Mouse (Mus musculus): Measurements from ENCODE around the gene Sash1. TPM values are rescaled to one million over a fixed set of nuclear protein-coding genes. Genes with fewer than 3 reads are reported as not detected.

The Sash1 gene
- polyA plus RNA-seq, 1 experiment = 0.03 TPM

DNA sequence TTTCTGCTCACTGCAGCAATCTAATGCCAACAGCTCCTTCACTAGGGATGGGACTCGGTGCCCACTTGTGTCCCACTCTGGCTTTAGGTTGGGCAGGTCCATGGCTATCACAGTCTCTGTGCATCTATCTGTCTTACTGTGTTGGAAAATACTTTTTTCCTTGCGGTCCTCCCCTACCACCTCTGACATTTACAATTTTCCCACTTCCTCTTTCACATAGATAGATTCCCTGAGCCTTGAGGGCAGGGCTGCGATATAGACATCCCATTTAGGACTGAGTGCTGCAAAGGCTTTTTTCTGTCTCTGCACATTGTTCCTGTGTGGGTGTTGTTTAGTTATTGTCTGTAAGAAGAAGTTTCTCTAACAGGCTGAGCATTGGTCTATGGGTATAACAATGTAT, 40.4 kb upstream of the Sash1 start:
- H3K36me3 ChIP-seq (ENCODE audit: control insufficient read depth) = no peaks in the 10 kb centered on the region
- TF ChIP-seq TAL1 (IDR thresholded peaks at IDR 0.05; ENCODE audit: low read length) (no peak), GATA1 (IDR thresholded peaks at IDR 0.05; ENCODE audit: low read length) (no peak)
- H3K4me3 ChIP-seq (replicated peaks) = no peak overlapping the region
- no peaks in the 10 kb centered on the region for H3K4me1 ChIP-seq (ENCODE audit: control insufficient read depth)
- no peaks in the 10 kb centered on the region for H3K27me3 ChIP-seq (ENCODE audit: control insufficient read depth)
- no peaks in the 10 kb centered on the region for H3K9me3 ChIP-seq (ENCODE audit: control insufficient read depth, low read length)

DNA sequence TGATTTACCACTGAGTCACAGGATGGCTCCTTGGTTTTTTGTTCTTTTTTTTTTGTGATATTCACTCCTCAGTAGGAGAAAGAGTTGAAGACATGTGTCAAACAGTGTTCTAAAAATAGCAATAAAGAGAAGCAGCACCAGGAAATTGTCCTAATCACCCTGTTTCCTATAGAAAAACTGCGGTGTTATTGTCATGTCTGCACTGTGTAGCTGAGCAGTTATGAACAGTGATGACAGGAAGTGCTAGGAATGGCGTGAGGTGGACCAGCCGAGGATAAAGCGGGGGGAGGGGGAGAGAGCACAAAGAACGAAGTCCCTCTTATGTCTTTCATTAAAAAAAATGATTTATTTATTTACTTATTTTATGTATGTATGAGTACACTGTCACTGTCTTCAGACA, 39.4 kb upstream of the Sash1 start:
- no peaks in the 10 kb centered on the region for H3K27me3 ChIP-seq (ENCODE audit: control insufficient read depth)
- no peaks in the 10 kb centered on the region for H3K36me3 ChIP-seq (ENCODE audit: control insufficient read depth)
- no peak overlapping the region for H3K4me3 ChIP-seq (replicated peaks)
- TF ChIP-seq GATA1 (IDR thresholded peaks at IDR 0.05; ENCODE audit: low read length) = no peak
- TF ChIP-seq TAL1 (IDR thresholded peaks at IDR 0.05; ENCODE audit: low read length) = no peak
- H3K9me3 ChIP-seq (ENCODE audit: control insufficient read depth, low read length) = no peaks in the 10 kb centered on the region
- no peaks in the 10 kb centered on the region for H3K4me1 ChIP-seq (ENCODE audit: control insufficient read depth)

DNA sequence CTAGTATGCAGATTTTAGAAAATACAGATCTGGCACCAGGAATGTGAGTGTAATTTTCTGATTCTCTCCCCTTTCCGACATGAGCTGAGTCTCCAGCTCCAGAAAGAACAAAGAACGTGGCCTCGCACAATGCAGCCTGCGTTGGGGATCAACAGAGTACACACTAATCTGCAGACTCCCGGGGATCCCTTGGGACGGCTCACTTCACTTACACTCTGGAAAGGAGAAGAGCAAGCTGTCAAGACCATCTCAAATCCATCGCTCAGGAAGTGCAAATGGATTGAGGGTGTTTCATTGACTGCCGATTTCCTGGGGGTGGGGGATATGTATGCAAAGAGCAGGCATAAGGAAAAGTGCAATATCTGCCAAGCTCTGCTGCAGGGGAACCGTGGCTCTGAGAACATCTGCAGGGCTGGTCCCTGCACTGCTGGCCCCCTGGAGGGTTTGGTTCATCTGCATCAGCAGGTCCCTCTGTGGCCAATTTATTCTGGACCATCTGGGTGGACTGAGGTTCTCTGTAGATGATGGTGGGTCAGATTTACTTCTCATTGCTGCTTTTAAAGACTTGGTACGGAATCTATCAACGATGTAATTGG, 35.3 kb upstream of the Sash1 start:
- TF ChIP-seq GATA1 (IDR thresholded peaks at IDR 0.05; ENCODE audit: low read length) = no peak
- no peak for TF ChIP-seq TAL1 (IDR thresholded peaks at IDR 0.05; ENCODE audit: low read length)

DNA sequence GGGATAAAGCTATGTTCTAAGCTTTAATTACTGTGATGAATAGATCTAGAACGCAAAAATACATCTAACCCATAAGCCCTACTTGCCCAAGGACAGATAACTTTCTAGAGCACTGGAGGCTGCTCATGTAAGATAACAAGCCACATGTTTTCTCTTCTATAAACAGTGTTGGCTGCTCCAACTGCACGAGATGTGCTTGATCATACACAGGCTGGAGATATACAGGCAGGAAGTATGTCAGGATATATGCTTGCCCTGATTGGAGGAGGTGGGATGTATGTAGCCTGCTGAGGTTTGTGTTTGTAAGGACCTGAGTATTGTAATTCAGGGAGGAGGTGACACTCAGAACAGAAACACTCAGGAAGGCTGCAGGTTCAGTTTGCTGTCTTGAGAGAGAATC, 31.9 kb upstream of the Sash1 start:
- TF ChIP-seq GATA1 (IDR thresholded peaks at IDR 0.05; ENCODE audit: low read length) = no peak
- no peak for TF ChIP-seq TAL1 (IDR thresholded peaks at IDR 0.05; ENCODE audit: low read length)
- Histone ChIP-seq H3K9me3 (ENCODE audit: control insufficient read depth, low read length) (no peaks in the 10 kb centered on the region), H3K36me3 (ENCODE audit: control insufficient read depth) (no peaks in the 10 kb centered on the region), H3K4me3 (replicated peaks) (no peak overlapping the region), H3K4me1 (ENCODE audit: control insufficient read depth) (no peaks in the 10 kb centered on the region), H3K27me3 (ENCODE audit: control insufficient read depth) (no peaks in the 10 kb centered on the region)

More for the DNA sequence above, 35.3 kb upstream of the Sash1 start:
- Histone ChIP-seq H3K4me1 (ENCODE audit: control insufficient read depth) (no peaks in the 10 kb centered on the region), H3K4me3 (replicated peaks) (no peak overlapping the region), H3K36me3 (ENCODE audit: control insufficient read depth) (no peaks in the 10 kb centered on the region), H3K27me3 (ENCODE audit: control insufficient read depth) (no peaks in the 10 kb centered on the region), H3K9me3 (ENCODE audit: control insufficient read depth, low read length) (no peaks in the 10 kb centered on the region)

GRCm38 (mm10) chr10:8917350-8917749, 31.5 kb upstream of the Sash1 start:
- Histone ChIP-seq H3K4me3 (replicated peaks) (no peak overlapping the region), H3K27me3 (ENCODE audit: control insufficient read depth) (no peaks in the 10 kb centered on the region), H3K4me1 (ENCODE audit: control insufficient read depth) (no peaks in the 10 kb centered on the region), H3K9me3 (ENCODE audit: control insufficient read depth, low read length) (no peaks in the 10 kb centered on the region), H3K36me3 (ENCODE audit: control insufficient read depth) (no peaks in the 10 kb centered on the region)
- TF ChIP-seq GATA1 (IDR thresholded peaks at IDR 0.05; ENCODE audit: low read length) = no peak
- no peak for TF ChIP-seq TAL1 (IDR thresholded peaks at IDR 0.05; ENCODE audit: low read length)

GRCm38 (mm10) chr10:8915755-8916154, 29.9 kb upstream of the Sash1 start:
- Histone ChIP-seq H3K9me3 (ENCODE audit: control insufficient read depth, low read length) (no peaks in the 10 kb centered on the region), H3K4me1 (ENCODE audit: control insufficient read depth) (no peaks in the 10 kb centered on the region), H3K36me3 (ENCODE audit: control insufficient read depth) (no peaks in the 10 kb centered on the region), H3K4me3 (replicated peaks) (no peak overlapping the region), H3K27me3 (ENCODE audit: control insufficient read depth) (no peaks in the 10 kb centered on the region)
- TF ChIP-seq TAL1 (IDR thresholded peaks at IDR 0.05; ENCODE audit: low read length) (no peak), GATA1 (IDR thresholded peaks at IDR 0.05; ENCODE audit: low read length) (no peak)

DNA sequence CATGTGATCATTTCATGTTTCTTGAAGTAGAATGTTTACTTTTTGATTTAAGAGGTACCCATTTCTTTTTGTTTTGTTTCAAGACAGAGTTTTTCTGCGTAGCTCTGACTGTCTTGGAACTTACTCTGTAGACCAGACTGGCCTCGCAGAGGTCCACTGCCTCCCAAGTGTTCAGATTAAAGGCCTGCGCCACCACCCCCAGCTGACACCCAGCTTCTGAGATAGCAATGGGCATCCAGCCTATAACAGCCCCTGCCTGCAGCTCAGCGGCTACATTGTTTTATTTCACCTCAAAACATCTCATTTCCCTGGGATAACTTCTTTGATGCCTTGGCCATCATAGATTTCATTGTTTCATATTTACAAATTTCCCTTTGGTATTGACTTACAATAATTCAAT, 28.0 kb upstream of the Sash1 start:
- Histone ChIP-seq H3K4me1 (ENCODE audit: control insufficient read depth) (no peaks in the 10 kb centered on the region), H3K4me3 (replicated peaks) (no peak overlapping the region), H3K27me3 (ENCODE audit: control insufficient read depth) (no peaks in the 10 kb centered on the region), H3K36me3 (ENCODE audit: control insufficient read depth) (no peaks in the 10 kb centered on the region), H3K9me3 (ENCODE audit: control insufficient read depth, low read length) (no peaks in the 10 kb centered on the region)
- TF ChIP-seq TAL1 (IDR thresholded peaks at IDR 0.05; ENCODE audit: low read length) (no peak), GATA1 (IDR thresholded peaks at IDR 0.05; ENCODE audit: low read length) (no peak)

DNA sequence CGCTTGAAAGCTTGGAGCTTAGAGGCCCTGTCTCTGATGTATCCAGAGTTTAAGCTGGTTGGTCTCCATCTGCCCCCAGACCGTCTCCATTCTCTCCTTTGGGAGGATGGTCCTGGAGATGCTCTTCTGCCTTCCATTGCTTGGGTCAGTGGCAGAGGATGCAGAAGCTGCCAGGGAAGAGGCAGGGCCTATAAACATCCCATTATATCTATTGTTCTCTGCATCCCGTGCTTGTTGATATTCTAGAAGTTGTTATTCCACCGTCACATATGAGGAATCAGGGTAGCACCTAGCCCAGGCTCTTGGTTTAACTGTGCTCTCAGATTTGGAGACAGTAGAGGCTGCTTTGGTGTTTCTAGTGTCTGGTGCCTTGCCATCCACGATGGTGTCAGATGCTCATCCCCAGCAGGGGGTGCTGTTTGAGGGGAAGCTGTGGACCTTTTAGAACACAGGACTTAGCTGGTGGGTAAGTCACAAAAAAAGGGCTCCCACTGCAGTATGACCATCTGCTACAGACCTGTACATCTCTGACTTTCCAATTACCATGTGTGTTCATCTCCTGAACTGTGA, 26.9 kb upstream of the Sash1 start:
- no peak overlapping the region for H3K4me3 ChIP-seq (replicated peaks)
- H3K9me3 ChIP-seq (ENCODE audit: control insufficient read depth, low read length) = no peaks in the 10 kb centered on the region
- no peak for TF ChIP-seq TAL1 (IDR thresholded peaks at IDR 0.05; ENCODE audit: low read length)
- no peak for TF ChIP-seq GATA1 (IDR thresholded peaks at IDR 0.05; ENCODE audit: low read length)
- no peaks in the 10 kb centered on the region for H3K36me3 ChIP-seq (ENCODE audit: control insufficient read depth)
- no peaks in the 10 kb centered on the region for H3K27me3 ChIP-seq (ENCODE audit: control insufficient read depth)
- no peaks in the 10 kb centered on the region for H3K4me1 ChIP-seq (ENCODE audit: control insufficient read depth)

DNA sequence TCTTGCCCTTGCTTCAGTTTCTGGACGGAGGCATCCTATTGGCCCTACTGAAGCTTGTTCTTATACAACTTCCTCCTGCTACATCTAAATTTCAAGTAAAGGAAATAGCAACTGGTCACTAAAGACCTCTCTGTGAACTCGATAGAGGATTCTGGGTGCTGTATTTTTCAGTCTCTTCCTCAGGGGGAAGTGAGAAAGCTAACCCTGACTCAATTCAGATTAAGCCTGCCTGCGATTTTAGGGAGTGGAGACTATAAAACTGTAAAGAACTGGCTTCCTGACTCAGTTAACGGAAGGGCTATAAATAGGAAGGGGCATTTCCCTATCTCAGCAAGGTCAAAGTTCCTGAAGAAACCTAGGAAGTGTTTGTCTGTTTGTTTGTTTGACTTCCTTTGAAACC, 26.3 kb upstream of the Sash1 start:
- H3K36me3 ChIP-seq (ENCODE audit: control insufficient read depth) = no peaks in the 10 kb centered on the region
- H3K4me3 ChIP-seq (replicated peaks) = no peak overlapping the region
- TF ChIP-seq TAL1 (IDR thresholded peaks at IDR 0.05; ENCODE audit: low read length) (no peak), GATA1 (IDR thresholded peaks at IDR 0.05; ENCODE audit: low read length) (no peak)
- no peaks in the 10 kb centered on the region for H3K4me1 ChIP-seq (ENCODE audit: control insufficient read depth)
- no peaks in the 10 kb centered on the region for H3K9me3 ChIP-seq (ENCODE audit: control insufficient read depth, low read length)
- H3K27me3 ChIP-seq (ENCODE audit: control insufficient read depth) = no peaks in the 10 kb centered on the region
